Mouse (Mus musculus) kidney, postnatal 0 days (tissue): ENCODE measurements around the gene Abcb5. TPM values are rescaled to one million over a fixed set of nuclear protein-coding genes. Genes with fewer than 3 reads are reported as not detected.

Experiments used
- ATAC-seq: fragments of 200-750 bp; cut with Nextera tagmentation; replicated peaks from 2 replicates; pipeline ENCODE4 v1.8.0; 2017; ENCODE audit warnings: low read depth, moderate number of reproducible peaks, moderate TSS enrichment, moderate library complexity; ENCODE audit not compliant: low FRiP score
- DNase-seq: peaks from one replicate; pipeline ENCODE4 v3.0.0-alpha.2; 2016; ENCODE audit warnings: low spot score
- H3K27ac ChIP-seq: fragments of 300-500 bp; sonication (generic); 2 replicates; pipeline ENCODE4 v1.5.1; 2014; ENCODE audit warnings: mild to moderate bottlenecking
- H3K27me3 ChIP-seq: fragments of 300-500 bp; sonication (generic); 2 replicates; pipeline ENCODE4 v1.6.1; 2014; ENCODE audit warnings: low read length, mixed read lengths; ENCODE audit not compliant: insufficient read depth
- H3K36me3 ChIP-seq: fragments of 300-500 bp; sonication (generic); 2 replicates; pipeline ENCODE4 v1.6.1; 2014; ENCODE audit warnings: low read length, mixed read lengths; ENCODE audit not compliant: insufficient read depth
- H3K4me1 ChIP-seq: fragments of 300-500 bp; sonication (generic); replicated peaks from 2 replicates; pipeline ENCODE4 v1.6.1; 2014; ENCODE audit warnings: antibody characterized with exemption, low read length, mixed read lengths; ENCODE audit not compliant: insufficient read depth
- H3K4me2 ChIP-seq: fragments of 300-500 bp; sonication (generic); 2 replicates; pipeline ENCODE4 v1.6.1; 2014; ENCODE audit warnings: mild to moderate bottlenecking, low read length, moderate library complexity, mixed read lengths
- H3K4me3 ChIP-seq: fragments of 300-500 bp; sonication (generic); replicated peaks from 2 replicates; pipeline ENCODE4 v1.5.1; 2014; ENCODE audit warnings: low read depth, low read length
- H3K9ac ChIP-seq: fragments of 300-500 bp; sonication (generic); 2 replicates; pipeline ENCODE4 v1.6.1; 2014; ENCODE audit warnings: low read depth, low read length
- H3K9me3 ChIP-seq: fragments of 300-500 bp; sonication (generic); replicated peaks from 2 replicates; pipeline ENCODE4 v1.6.1; 2016; ENCODE audit warnings: low read length, inconsistent platforms, mixed read lengths
- CTCF ChIP-seq: IDR thresholded peaks from 2 replicates; pipeline ENCODE4 v1.5.1; 2016; ENCODE audit warnings: antibody characterized with exemption, low read depth, mild to moderate bottlenecking, moderate library complexity
- WGBS: fragments of 180-500 bp; shearing (Covaris S2); extraction: QIAGEN DNeasy Blood & Tissue Kit; methylation state at CpG from one replicate; pipeline ENCODE4 v1.1.7; 2014; 5-methylcytosine and 5-hydroxymethylcytosine counted together
- polyA plus RNA-seq: library from polyadenylated mRNA; unstranded; fragments of >200 nt; fragmentation: Nextera tagmentation; extraction: Ambion mirVana; gene quantifications from 2 replicates; pipeline ENCODE4 v1.2.1, GENCODE M21; 2015

Abcb5 gene
- polyA plus RNA-seq, result not detected in 2 replicates

GRCm38 (mm10) chr12:118966321-118966720 is at the start of gene Abcb5:
Gene Abcb5 (minus strand): TSS chr12:118966421.
- no peaks in the 10 kb centered on the region for H3K4me1 ChIP-seq
- 77% methylated on average over 4 of the region's 4 CpGs for WGBS
- ATAC-seq, result no peak

DNA sequence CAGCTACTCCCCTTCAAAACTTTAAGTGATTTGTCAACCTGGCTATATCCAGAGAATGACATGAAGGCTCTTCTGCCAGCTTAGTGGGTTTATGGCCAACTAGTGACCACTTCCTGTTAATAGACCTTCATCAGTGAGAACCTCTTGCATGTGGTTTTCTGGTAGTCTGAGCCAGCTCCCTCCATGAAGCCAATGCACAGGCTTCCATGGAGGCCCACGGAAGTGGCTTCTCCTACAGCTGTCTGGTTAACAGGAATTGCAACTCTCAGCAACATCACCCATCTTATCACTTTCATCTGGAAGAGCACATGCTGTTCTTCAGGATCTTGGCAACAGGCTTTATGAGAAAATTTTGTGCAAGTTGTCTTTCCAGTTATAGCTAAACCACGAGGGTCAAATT is 33.0 kb upstream of the Abcb5 start:
- Histone ChIP-seq H3K4me3 (no peak overlapping the region), H3K27ac (no peak overlapping the region), H3K4me2 (no peak overlapping the region), H3K36me3 (no peaks in the 10 kb centered on the region), H3K9me3 (no peaks in the 10 kb centered on the region), H3K27me3 (no peaks in the 10 kb centered on the region), H3K4me1 (no peaks in the 10 kb centered on the region), H3K9ac (no peak overlapping the region)
- no peak for TF ChIP-seq CTCF
- no peak for ATAC-seq
- DNase-seq, result peak; percentile 18
- 65% methylated on average over 2 of the region's 2 CpGs for WGBS

More at GRCm38 (mm10) chr12:118966321-118966720, at the start of gene Abcb5:
- Histone ChIP-seq H3K27ac (no peak within 1 kb of the TSS), H3K4me2 (no peak within 1 kb of the TSS), H3K9ac (no peak within 1 kb of the TSS), H3K27me3 (no peaks in the 10 kb centered on the region), H3K9me3 (no peaks in the 10 kb centered on the region), H3K36me3 (no peaks in the 10 kb centered on the region), H3K4me3 (no peak within 1 kb of the TSS)
- no peak for DNase-seq
- TF ChIP-seq CTCF, result no peak

GRCm38 (mm10) chr12:118994328-118995166 is 28.3 kb upstream of the Abcb5 start:
- no peak overlapping the region for H3K9ac ChIP-seq
- no peak overlapping the region for H3K4me2 ChIP-seq
- peak; percentile 84 for DNase-seq
- H3K36me3 ChIP-seq, result no peaks in the 10 kb centered on the region
- H3K9me3 ChIP-seq, result no peaks in the 10 kb centered on the region
- no peaks in the 10 kb centered on the region for H3K27me3 ChIP-seq
- no peak overlapping the region for H3K27ac ChIP-seq
- WGBS, result 49% methylated on average over 1 of the region's 1 CpGs
- no peak for ATAC-seq
- H3K4me1 ChIP-seq, result no peaks in the 10 kb centered on the region
- peak; percentile 74 for TF ChIP-seq CTCF
- H3K4me3 ChIP-seq, result no peak overlapping the region

DNA sequence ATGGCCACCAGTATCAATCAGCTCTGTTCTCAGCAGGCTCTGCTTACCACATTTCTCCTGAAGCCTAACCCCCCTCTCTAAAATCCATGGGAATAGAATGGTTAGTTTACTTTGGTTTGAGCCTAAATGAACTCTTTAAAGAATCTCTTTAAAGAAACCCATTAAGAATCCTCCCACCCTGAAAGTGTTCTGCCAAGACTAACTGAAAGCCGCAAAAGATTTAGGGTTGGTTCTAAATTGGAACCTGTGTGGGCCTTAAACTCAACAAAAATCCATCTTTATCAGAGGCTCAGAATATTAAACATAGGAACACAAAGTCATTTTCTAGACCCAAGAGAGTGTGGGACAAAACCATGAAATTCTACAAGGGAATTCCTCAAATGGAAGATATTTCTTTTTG is 18.6 kb upstream of the Abcb5 start:
- Histone ChIP-seq H3K9ac (no peak overlapping the region), H3K36me3 (no peaks in the 10 kb centered on the region), H3K4me3 (no peak overlapping the region), H3K27me3 (no peaks in the 10 kb centered on the region), H3K27ac (no peak overlapping the region), H3K9me3 (no peaks in the 10 kb centered on the region), H3K4me2 (no peak overlapping the region), H3K4me1 (no peaks in the 10 kb centered on the region)
- DNase-seq (no peak), ATAC-seq (no peak)
- WGBS, result 68% methylated on average over 1 of the region's 1 CpGs
- no peak for TF ChIP-seq CTCF

- Histone ChIP-seq H3K4me3 (no peak overlapping the region), H3K4me2 (peak overlapping the region; percentile 30)
- WGBS, result 23% methylated on average over 13 of the region's 13 CpGs
Observed at GRCm38 (mm10) chr12:118930386-118931318, 35.6 kb downstream of the Abcb5 start.

GRCm38 (mm10) chr12:118926813-118927281 is 39.4 kb downstream of the Abcb5 start:
- DNase-seq (peak; percentile 84), ATAC-seq (no peak)
- no peaks in the 10 kb centered on the region for H3K27me3 ChIP-seq
- H3K9me3 ChIP-seq, result no peaks in the 10 kb centered on the region
- peak; percentile 81 for TF ChIP-seq CTCF
- no peak overlapping the region; the same call in 1 of the 2 replicates for H3K4me2 ChIP-seq
- H3K36me3 ChIP-seq, result no peaks in the 10 kb centered on the region
- no peak overlapping the region for H3K27ac ChIP-seq
- H3K4me3 ChIP-seq, result no peak overlapping the region
- 0 out of 2 replicates have a peak overlapping the region, but pooled peaks have one; percentile 9 for H3K9ac ChIP-seq
- WGBS, result 22% methylated on average over 13 of the region's 13 CpGs
- no peaks in the 10 kb centered on the region for H3K4me1 ChIP-seq

More at GRCm38 (mm10) chr12:118930386-118931318, 35.6 kb downstream of the Abcb5 start:
- peak; percentile 89 for DNase-seq
- Histone ChIP-seq H3K9me3 (no peaks in the 10 kb centered on the region), H3K27ac (no peak overlapping the region), H3K27me3 (no peaks in the 10 kb centered on the region), H3K36me3 (no peaks in the 10 kb centered on the region), H3K9ac (no peak overlapping the region), H3K4me1 (no peaks in the 10 kb centered on the region)
- ATAC-seq, result peak; percentile 57
- TF ChIP-seq CTCF, result peak; percentile 84
